Mouse (Mus musculus) layer of hippocampus, adult 8-10 months (tissue): ENCODE results near the gene Rnf222. TPM values are rescaled to one million over a fixed set of nuclear protein-coding genes. Genes with fewer than 3 reads are reported as not detected.

Experiments
- DNase-seq, 2 experiments: peaks; one replicate each; pipeline ENCODE4 v3.0.0; 2022; ENCODE audit warnings: low spot score in 2 of 2
- total RNA-seq, 4 experiments: library from RNA; stranded (reverse); gene quantifications; 2 replicates each; pipeline ENCODE4 v1.2.4; 2022

Rnf222 gene
- total RNA-seq: not detected

- no peak for DNase-seq
Observed at GRCm38 (mm10) chr11:68888253-68888652, at the start of gene Rnf222. TSS of gene Rnf222 (plus strand) at chr11:68888553.

GRCm38 (mm10) chr11:68839606-68840005 is 48.7 kb upstream of the Rnf222 start:
- no peak for DNase-seq

GRCm38 (mm10) chr11:68850862-68851261 is 37.5 kb upstream of the Rnf222 start:
- no peak for DNase-seq

GRCm38 (mm10) chr11:68851644-68852485 is 36.5 kb upstream of the Rnf222 start:
- DNase-seq: no peak

GRCm38 (mm10) chr11:68852486-68852901 is 35.9 kb upstream of the Rnf222 start:
- peak; percentile 42 to 54 for DNase-seq

DNA sequence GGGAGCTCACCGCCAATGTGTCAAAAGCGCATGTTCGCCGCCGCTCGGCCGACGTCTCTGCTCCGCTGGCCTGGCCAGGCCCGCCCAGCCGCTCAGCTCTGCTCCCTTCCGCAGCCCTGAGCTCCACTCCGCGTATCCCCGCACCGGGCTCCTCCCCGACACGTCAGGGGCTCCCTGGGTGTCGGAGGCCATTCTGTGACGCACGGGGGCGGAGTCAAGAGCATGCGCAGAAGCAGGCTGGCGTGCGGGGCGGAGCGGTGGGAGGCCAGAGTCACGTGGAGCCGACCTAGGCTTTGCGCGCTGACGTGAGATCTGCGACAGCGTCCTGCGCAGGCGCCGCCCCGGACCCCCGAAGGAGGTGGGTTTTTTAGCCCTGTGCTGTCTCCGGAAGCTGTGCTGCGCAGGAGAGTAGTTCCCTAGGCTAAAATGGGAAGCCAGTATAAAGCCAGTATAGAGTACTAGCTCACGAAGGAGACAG is 35.4 kb upstream of the Rnf222 start:
- peak; percentile 99 for DNase-seq

GRCm38 (mm10) chr11:68853611-68854401 is 34.5 kb upstream of the Rnf222 start:
- no peak for DNase-seq

DNA sequence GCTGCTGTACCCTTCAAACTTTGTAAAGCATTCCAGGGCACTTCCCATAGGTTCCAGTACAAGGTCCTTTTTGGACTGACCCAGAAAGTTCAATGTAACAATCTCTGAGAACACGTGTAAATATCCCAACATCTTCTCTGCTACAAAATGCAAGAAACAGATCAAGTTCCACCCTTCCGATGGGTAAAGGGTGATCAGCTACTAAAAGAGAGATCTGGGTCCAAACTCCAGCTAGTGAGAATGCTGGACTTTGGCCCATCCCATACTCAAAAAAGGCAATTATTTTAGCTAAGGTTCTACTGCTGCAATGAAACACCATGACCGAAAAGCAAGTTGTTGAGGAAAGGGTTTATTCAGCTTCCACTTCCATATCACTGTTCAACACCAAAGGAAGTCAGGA is 33.7 kb upstream of the Rnf222 start:
- DNase-seq: no peak

GRCm38 (mm10) chr11:68857329-68857728 is 31.0 kb upstream of the Rnf222 start:
- no peak for DNase-seq

DNA sequence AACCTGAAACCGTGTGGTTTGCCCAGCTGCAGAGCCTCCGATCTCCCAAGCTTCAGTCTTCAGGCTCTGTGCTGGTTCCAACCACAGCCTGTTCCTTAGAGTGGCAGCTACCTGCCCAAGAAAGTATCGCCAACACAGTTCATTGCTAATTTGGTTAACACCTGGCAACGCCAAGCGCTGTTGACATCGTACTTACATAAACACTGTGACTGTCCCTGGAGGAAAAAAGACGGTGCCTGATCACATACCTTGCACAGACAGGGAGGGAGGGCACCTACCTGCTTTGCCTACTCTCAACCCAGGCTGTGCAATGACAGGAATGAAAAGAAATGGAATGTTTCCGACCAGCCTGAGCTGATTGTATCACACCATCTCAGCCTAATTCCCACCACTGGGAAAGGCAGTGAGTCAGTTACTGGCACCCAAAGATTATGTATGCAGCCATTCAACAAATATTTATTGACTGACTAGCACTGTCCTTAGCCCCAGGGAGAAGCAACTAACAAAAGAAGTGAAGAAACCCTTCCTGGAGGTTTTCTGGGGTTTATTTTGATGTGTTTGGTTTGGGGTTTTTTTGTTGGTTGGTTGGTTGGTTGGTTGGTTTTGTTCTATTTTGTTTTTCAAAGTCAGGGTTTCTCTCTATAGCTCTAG is 28.3 kb upstream of the Rnf222 start:
- no peak for DNase-seq

- DNase-seq: no peak
Observed at GRCm38 (mm10) chr11:68862260-68862659, 26.1 kb upstream of the Rnf222 start.

- no peak for DNase-seq
Observed at GRCm38 (mm10) chr11:68863631-68864091, 24.7 kb upstream of the Rnf222 start.

DNA sequence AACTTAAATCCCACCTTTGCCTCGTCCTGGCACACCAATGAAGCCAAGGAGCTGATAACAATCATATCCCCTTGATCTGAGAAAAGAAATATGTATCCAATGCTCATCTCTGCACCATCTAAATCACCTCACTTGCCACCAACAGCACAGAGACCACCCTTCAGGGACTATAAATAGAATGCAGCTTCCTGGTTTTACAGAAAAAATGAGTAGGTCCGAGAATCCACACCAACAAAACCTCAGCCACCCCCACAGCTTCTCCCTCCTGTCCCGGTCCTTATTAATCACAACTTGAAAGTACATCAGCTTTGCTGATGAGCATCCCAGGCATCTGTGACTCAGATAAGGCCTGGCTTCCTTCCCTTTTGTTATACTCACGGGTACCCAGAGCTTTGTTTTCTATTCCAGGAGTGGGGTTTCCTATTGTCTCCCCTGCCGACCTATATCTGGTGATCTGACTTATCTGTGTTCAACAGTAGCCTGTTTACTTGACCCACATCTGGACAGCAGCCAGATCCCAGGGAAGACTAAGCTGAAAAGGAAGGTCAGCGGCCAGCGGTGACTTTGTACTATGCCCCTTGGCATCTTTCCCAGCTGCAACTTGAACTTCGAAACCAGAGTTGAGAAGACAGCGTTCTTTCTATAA is 23.7 kb upstream of the Rnf222 start:
- DNase-seq: no peak

DNA sequence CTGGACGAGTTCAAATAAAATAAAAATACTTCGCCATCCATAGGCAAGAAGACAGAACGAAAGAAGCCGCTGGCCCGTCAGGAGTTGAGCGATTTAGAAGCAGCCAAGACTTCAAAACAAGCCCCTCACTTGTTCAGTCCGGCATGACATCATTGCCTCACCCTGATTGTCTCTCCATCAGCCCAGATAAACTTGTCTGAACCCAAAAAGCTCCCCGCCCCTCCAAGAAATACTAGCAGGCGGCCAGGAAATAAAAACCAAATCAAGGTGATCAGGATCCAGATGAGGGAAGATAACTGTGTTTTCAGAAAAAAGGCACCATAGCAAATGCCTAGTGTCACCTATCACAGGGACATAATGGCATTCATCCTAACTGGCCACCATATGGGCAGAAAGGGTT is 17.1 kb upstream of the Rnf222 start:
- no peak for DNase-seq

- DNase-seq: no peak
Observed at GRCm38 (mm10) chr11:68871748-68872147, 16.6 kb upstream of the Rnf222 start, which contains the start of gene Ndel1. TSS of gene Ndel1 (minus strand) at chr11:68871858.

DNA sequence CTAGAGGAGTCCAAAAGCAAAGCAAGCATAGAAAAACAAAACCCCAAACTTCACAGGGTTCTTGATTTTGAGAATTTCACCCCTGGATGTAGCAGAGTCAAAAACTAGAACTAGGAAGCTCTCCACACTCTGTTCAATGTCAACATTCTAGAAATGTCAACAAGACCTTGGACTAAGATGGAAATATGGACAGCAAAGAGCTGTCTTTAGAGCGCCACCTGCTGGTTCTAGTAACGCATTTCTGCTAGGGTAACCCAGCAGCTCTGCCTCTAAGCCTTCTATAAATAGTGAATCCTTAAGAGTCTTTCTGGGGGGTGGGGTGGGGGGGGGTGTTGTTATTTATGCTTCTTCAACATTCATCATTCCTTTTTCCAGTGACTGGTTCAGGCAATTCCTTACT is 13.5 kb upstream of the Rnf222 start:
- DNase-seq: peak in 1 of 2 experiments; percentile 40

DNA sequence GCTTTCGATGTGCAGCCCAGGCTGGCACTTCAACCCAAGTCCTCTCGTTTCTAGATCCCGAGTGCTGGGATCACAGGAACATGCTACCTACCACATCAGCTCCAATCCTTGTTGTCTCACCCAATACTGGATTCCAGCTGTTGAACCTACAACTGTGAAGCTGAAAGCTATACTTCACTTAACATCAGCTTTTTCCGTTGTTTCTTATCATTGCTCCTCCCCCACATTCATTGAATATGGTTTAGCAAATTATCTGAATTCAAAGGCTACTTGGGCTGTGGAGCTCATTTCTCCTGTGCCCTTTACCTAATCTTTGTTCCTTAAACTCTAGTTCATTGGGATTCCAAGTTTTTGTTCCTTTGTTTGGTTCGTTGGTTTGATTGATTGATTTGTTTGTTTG is 9.5 kb upstream of the Rnf222 start:
- no peak for DNase-seq

DNA sequence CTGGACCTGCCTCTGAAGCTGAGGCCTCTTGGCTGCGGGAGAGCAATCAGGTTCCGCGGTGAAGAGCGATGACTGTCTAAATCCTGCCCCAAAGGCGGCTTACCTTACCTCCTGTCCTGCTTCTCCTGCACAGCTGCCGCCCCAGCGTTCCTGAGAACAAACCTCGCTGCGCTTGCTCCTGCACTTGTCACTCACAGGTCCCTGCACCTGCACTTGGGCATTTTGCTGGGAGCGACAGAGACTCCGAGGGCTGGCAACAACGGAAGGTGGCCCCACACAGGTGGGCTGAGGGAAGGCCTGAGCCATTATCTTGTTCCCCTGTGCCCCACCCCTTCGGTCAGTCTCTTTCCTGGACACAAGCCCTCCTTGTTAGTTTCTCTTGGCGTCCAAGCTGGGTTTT is 6.2 kb upstream of the Rnf222 start:
- DNase-seq: no peak

- DNase-seq: no peak
Observed at GRCm38 (mm10) chr11:68883843-68884242, 4.5 kb upstream of the Rnf222 start.

DNA sequence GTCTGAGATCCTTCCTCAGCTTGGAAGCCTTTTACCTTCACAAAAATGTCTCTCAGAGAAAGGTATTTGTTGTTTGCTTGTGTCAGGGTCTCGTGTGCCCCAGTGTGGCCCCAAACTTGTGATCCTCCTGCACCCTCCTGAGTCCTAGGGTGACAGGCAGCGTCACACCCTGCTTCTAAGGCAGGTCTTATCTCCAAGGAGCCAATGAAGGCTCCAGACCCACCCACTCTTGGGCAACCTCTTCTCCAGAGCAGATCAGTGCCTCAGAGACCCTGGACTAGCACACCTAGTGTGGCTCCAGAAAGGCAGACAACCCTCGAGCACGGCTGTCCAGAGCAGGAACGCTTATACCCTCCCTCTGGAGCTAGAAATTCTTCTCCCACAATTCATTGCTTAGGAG is 4.0 kb upstream of the Rnf222 start:
- no peak for DNase-seq

DNA sequence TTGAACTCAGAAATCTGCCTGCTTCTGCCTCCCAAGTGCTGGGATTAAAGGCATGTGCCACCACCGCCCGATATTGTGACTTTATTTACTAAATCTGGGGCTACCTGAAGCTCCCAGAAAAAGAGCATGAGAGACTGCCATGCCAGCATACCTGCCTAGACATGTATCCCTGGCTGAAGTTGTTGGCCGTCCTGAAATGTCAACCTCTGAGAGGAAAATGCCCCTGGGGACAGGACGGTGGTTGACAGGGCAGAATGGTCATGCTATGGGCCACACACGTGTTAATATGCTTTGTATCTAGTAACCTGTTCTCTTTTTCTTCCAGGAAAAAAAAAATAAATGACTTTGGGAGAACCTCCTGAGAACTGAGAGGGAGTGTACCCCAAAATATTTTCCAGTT is 2.3 kb upstream of the Rnf222 start:
- DNase-seq: no peak
